Mouse (Mus musculus): ENCODE results near the gene Gm39115. TPM values are rescaled to one million over a fixed set of nuclear protein-coding genes. Genes with fewer than 3 reads are reported as not detected.
"Not testable (repeated sequence)": the region's sequence is repeated elsewhere in the genome, so short reads cannot be mapped to it uniquely, and the experiment has no call there.

The Gm39115 gene
- polyA plus RNA-seq, 1 experiment from 2014 or later = not detected

- no peak within 1 kb of the TSS for H3K27ac ChIP-seq
- H3K27me3 ChIP-seq = no peaks in the 10 kb centered on the region
- no peak within 1 kb of the TSS for H3K9ac ChIP-seq
- no peak within 1 kb of the TSS for H3K4me2 ChIP-seq
- no peak within 1 kb of the TSS for H3K4me3 ChIP-seq
- no peaks in the 10 kb centered on the region for H3K4me1 ChIP-seq
- 72% methylated on average over 1 of the region's 1 CpGs for WGBS
- H3K36me3 ChIP-seq = no peaks in the 10 kb centered on the region
- no peak for ATAC-seq (ENCODE audit: borderline replicate concordance, extremely low read depth, low FRiP score, low TSS enrichment)
- no peaks in the 10 kb centered on the region for H3K9me3 ChIP-seq
Observed at GRCm38 (mm10) chr7:142144507-142144906, 8.7 kb upstream of the Gm39115 start, which contains the start of gene Gm45337. TSS of gene Gm45337 (minus strand) at chr7:142144607.

DNA sequence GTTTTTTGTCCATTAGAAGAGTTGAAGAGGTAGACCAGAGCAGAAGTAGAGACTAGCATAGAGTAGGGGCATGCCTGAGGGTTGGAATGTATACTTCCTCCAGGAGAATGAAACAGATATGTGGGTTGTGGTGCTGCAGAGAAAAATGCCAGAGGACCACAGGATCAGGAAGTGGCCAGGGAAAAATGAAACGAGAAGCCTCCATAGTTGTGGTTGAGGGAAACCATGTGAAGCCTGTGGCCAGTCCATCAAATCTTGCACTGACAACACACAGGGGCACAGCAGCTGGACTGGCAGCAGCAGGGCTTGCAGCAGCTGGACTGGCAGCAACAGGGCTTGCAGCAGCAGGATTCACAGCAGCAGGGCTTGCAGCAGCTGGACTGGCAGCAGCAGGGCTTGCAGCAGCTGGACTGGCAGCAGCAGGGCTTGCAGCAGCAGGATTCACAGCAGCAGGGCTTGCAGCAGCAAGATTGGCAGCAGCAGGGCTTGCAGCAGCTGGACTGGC is 7.7 kb upstream of the Gm39115 start:
- 14% methylated on average over 1 of the region's 1 CpGs for WGBS
- not testable (repeated sequence) for H3K9ac ChIP-seq; H3K27me3 ChIP-seq; ATAC-seq (ENCODE audit: borderline replicate concordance, extremely low read depth, low FRiP score, low TSS enrichment); H3K36me3 ChIP-seq; H3K4me2 ChIP-seq; H3K4me1 ChIP-seq; H3K27ac ChIP-seq; H3K9me3 ChIP-seq; H3K4me3 ChIP-seq

GRCm38 (mm10) chr7:142140696-142141095 is 4.9 kb upstream of the Gm39115 start:
- no peaks in the 10 kb centered on the region for H3K4me1 ChIP-seq
- no peaks in the 10 kb centered on the region for H3K27me3 ChIP-seq
- H3K9me3 ChIP-seq = no peaks in the 10 kb centered on the region
- H3K27ac ChIP-seq = no peak overlapping the region
- no peak overlapping the region for H3K9ac ChIP-seq
- H3K4me3 ChIP-seq = no peak overlapping the region
- no peaks in the 10 kb centered on the region for H3K36me3 ChIP-seq
- ATAC-seq (ENCODE audit: borderline replicate concordance, extremely low read depth, low FRiP score, low TSS enrichment) = no peak
- WGBS = 35% methylated on average over 1 of the region's 1 CpGs
- no peak overlapping the region for H3K4me2 ChIP-seq

- 51% methylated on average over 4 of the region's 4 CpGs for WGBS
- Histone ChIP-seq H3K9ac (no peak overlapping the region), H3K27ac (no peak overlapping the region), H3K4me2 (no peak overlapping the region), H3K36me3 (no peaks in the 10 kb centered on the region), H3K9me3 (no peaks in the 10 kb centered on the region), H3K27me3 (no peaks in the 10 kb centered on the region), H3K4me3 (no peak overlapping the region), H3K4me1 (no peaks in the 10 kb centered on the region)
- ATAC-seq (ENCODE audit: borderline replicate concordance, extremely low read depth, low FRiP score, low TSS enrichment) = no peak
Observed at GRCm38 (mm10) chr7:142134206-142134995, 1.4 kb downstream of the Gm39115 start.

GRCm38 (mm10) chr7:142128843-142129242 is 7.0 kb downstream of the Gm39115 start:
- no peak overlapping the region for H3K4me3 ChIP-seq

DNA sequence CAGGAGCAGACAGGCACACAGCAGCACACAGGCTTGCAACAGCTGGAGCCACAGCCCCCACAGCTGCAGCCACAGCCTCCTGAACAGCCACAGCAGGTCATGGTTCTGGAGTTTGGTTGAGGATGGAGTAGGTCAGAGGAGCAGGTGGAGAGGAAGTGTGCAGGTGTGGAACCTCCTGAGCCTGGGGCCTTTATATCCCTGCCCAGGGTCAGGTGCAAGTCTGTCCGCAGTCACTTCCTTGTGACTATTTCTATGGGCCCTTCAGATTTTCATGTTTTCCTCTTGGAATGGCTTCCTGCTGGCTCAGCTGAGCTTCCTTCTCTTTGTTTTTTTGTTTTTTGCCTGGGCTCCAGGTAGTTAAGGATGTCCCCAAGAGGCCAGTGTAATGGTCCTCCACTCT is 15.2 kb downstream of the Gm39115 start, which contains the start of gene Gm45618:
Gene Gm45618 (minus strand): TSS at position 101 of the 400 bp plus-strand sequence.
- not testable (repeated sequence) for H3K9ac ChIP-seq; H3K27me3 ChIP-seq; H3K4me2 ChIP-seq; H3K9me3 ChIP-seq; H3K36me3 ChIP-seq; H3K4me1 ChIP-seq; H3K27ac ChIP-seq; ATAC-seq (ENCODE audit: borderline replicate concordance, extremely low read depth, low FRiP score, low TSS enrichment); H3K4me3 ChIP-seq
- 86% methylated on average over 1 of the region's 1 CpGs for WGBS

More at GRCm38 (mm10) chr7:142128843-142129242, 7.0 kb downstream of the Gm39115 start:
- Histone ChIP-seq H3K36me3 (no peaks in the 10 kb centered on the region), H3K9me3 (no peaks in the 10 kb centered on the region), H3K27ac (no peak overlapping the region), H3K9ac (no peak overlapping the region), H3K4me1 (no peaks in the 10 kb centered on the region), H3K4me2 (no peak overlapping the region), H3K27me3 (no peaks in the 10 kb centered on the region)
- ATAC-seq (ENCODE audit: borderline replicate concordance, extremely low read depth, low FRiP score, low TSS enrichment) = no peak
- WGBS = 55% methylated on average over 4 of the region's 4 CpGs

DNA sequence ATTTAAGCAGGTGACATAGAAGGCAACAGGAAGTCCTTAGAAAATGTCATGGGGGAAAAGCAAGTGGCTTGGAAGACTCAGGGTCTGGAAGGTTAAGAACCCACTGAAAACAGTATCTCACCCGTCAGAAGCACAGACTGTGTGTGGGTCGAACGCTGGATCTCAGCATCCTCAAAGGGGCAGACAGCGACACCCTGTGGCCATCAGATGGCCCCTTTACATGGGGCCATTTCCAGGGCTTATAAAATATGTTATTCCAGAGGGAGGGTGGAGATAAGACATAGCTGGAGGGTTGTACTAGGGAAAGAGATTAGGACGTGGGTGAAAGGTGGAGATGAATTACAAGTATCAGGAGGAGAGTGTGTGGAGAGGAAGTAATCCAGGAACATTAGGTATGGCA is 16.2 kb downstream of the Gm39115 start:
- Histone ChIP-seq H3K4me2 (no peak overlapping the region), H3K27me3 (no peaks in the 10 kb centered on the region), H3K36me3 (no peaks in the 10 kb centered on the region), H3K4me3 (no peak overlapping the region), H3K27ac (no peak overlapping the region), H3K4me1 (no peaks in the 10 kb centered on the region), H3K9ac (no peak overlapping the region), H3K9me3 (no peaks in the 10 kb centered on the region)
- no peak for ATAC-seq (ENCODE audit: borderline replicate concordance, extremely low read depth, low FRiP score, low TSS enrichment)
- WGBS = 12% methylated on average over 5 of the region's 5 CpGs

DNA sequence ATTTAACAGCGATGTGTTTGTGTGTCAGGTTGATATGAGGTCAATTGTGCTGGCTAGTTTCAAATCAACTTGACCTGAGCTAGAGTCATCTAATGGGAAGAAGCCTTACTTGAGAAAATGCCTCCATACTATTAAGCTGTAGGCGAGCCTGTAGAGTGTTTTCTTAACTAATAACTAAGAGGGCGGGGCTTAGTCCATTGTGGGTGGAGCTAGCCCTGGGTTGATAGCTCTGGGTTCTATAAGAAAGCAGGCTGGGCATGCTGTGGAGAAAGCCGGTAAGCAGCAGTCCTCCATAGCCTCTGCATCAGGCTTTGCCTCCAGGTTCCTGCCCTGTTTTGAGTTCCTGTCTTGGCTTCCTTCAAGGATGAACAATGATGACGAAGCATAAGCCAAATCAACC is 31.1 kb downstream of the Gm39115 start:
- no peak overlapping the region for H3K4me2 ChIP-seq
- H3K36me3 ChIP-seq = no peaks in the 10 kb centered on the region
- ATAC-seq (ENCODE audit: borderline replicate concordance, extremely low read depth, low FRiP score, low TSS enrichment) = no peak
- H3K9me3 ChIP-seq = no peaks in the 10 kb centered on the region
- no peaks in the 10 kb centered on the region for H3K27me3 ChIP-seq
- no peak overlapping the region for H3K27ac ChIP-seq
- WGBS = 46% methylated on average over 5 of the region's 5 CpGs
- no peak overlapping the region for H3K4me3 ChIP-seq
- no peak overlapping the region for H3K9ac ChIP-seq
- H3K4me1 ChIP-seq = no peaks in the 10 kb centered on the region

GRCm38 (mm10) chr7:142097776-142098175 is 38.1 kb downstream of the Gm39115 start:
- Histone ChIP-seq H3K27ac (no peak overlapping the region), H3K4me1 (peaks cover 18% of the 10 kb centered on the region), H3K36me3 (no peaks in the 10 kb centered on the region), H3K9me3 (no peaks in the 10 kb centered on the region), H3K4me3 (no peak overlapping the region), H3K9ac (no peak overlapping the region), H3K27me3 (peaks cover 54% of the 10 kb centered on the region), H3K4me2 (no peak overlapping the region)
- ATAC-seq (ENCODE audit: borderline replicate concordance, extremely low read depth, low FRiP score, low TSS enrichment) = no peak; the same call in 1 of the 2 replicates
- WGBS = 10% methylated on average over 9 of the region's 9 CpGs

GRCm38 (mm10) chr7:142096701-142097100 is 39.1 kb downstream of the Gm39115 start:
- H3K4me3 ChIP-seq = no peak overlapping the region

GRCm38 (mm10) chr7:142095183-142095931 is 40.5 kb downstream of the Gm39115 start, which contains the start of gene Dusp8:
TSS of gene Dusp8 (minus strand) at chr7:142095843.
- peak within 1 kb of the TSS; percentile 68 for H3K4me3 ChIP-seq
- WGBS = under 1% methylated on average over 49 of the region's 63 CpGs
- peaks cover 18% of the 10 kb centered on the region for H3K4me1 ChIP-seq
- no peaks in the 10 kb centered on the region for H3K9me3 ChIP-seq
- peak within 1 kb of the TSS; percentile 63 for H3K9ac ChIP-seq
- H3K27ac ChIP-seq = 0 out of 2 replicates have a peak within 1 kb of the TSS, but pooled peaks have one; percentile 19
- H3K4me2 ChIP-seq = peak within 1 kb of the TSS; percentile 98
- peak; percentile 83 for ATAC-seq (ENCODE audit: borderline replicate concordance, extremely low read depth, low FRiP score, low TSS enrichment)
- H3K36me3 ChIP-seq = no peaks in the 10 kb centered on the region
- H3K27me3 ChIP-seq = peaks cover 63% of the 10 kb centered on the region

More at GRCm38 (mm10) chr7:142096701-142097100, 39.1 kb downstream of the Gm39115 start:
- no peaks in the 10 kb centered on the region for H3K36me3 ChIP-seq
- no peaks in the 10 kb centered on the region for H3K9me3 ChIP-seq
- H3K4me2 ChIP-seq = no peak overlapping the region
- WGBS = 57% methylated on average over 4 of the region's 4 CpGs
- peaks cover 63% of the 10 kb centered on the region for H3K27me3 ChIP-seq
- H3K9ac ChIP-seq = no peak overlapping the region
- H3K27ac ChIP-seq = no peak overlapping the region
- peaks cover 18% of the 10 kb centered on the region for H3K4me1 ChIP-seq
- no peak for ATAC-seq (ENCODE audit: borderline replicate concordance, extremely low read depth, low FRiP score, low TSS enrichment)
